Mouse (Mus musculus) right cerebral cortex, postnatal 4 days (tissue): ENCODE results near the gene Ptpn12.
"Not testable (repeated sequence)": the region's sequence is repeated elsewhere in the genome, so short reads cannot be mapped to it uniquely, and the experiment has no call there.

Experiments
- DNase-seq: peaks from one replicate; pipeline ENCODE4 v3.0.0-alpha.2; 2022

The Ptpn12 gene

GRCm38 (mm10) chr5:20950855-20951650 is 104.7 kb downstream of the Ptpn12 start:
- peak; percentile 62 for DNase-seq

GRCm38 (mm10) chr5:20950516-20950854 is 105.2 kb downstream of the Ptpn12 start:
- no peak for DNase-seq

- no peak for DNase-seq
Measured at GRCm38 (mm10) chr5:20950093-20950492, 105.6 kb downstream of the Ptpn12 start.

DNA sequence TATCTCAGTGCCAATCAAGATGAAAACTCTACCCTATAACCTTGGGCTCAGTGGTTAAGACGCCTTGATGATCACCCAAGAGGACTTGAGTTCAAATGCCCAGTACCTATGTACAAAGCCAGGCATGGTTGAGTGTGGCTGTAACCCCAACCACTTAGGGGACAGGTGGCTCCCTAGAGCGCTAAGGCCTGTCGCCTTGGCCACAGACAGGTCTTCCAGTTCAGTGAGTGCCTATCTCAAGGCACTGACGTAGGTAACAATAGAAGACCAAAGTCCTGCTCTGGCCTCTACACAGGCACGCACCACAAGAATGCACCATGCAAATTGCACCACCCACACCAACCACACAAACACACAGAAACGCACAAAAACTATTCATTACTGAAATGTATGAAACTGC is 108.8 kb downstream of the Ptpn12 start:
- DNase-seq = no peak

DNA sequence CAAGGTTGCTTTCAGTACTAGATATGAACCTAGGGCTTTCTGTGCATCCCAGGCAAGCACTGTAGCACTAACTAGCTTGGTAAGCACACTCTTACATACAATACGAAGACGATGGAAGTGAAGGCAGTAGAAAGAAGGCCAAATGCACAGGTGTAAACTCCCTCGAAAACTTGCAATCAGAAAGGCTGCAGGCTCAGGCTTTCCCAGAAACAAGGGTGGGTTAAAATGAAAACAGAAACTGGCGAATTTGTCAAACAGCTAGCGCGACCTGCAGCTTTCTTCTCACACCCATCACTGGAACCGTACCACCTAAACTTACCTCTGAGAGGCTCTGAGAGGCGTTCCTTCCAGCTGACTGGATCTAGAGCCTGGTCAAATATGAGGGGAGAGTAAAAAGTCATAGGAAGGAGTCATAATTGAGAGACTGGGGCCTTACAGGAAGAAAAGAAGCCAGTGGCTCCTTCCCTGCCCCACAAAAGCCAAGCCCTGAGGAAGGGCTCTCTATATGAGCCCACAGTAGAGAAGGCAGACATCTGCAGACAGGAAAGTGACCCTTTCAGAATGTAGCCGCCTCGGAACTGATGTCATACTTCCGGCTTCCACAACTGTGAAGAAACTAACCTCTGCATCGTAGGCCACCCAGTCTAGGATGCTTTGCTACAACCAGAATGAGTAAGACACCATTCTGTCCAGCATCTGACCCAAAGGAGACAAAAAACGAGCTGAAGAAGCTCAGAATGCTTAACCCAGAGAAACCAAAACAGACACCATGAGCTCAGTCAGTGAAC is 110.6 kb downstream of the Ptpn12 start:
- no peak for DNase-seq

DNA sequence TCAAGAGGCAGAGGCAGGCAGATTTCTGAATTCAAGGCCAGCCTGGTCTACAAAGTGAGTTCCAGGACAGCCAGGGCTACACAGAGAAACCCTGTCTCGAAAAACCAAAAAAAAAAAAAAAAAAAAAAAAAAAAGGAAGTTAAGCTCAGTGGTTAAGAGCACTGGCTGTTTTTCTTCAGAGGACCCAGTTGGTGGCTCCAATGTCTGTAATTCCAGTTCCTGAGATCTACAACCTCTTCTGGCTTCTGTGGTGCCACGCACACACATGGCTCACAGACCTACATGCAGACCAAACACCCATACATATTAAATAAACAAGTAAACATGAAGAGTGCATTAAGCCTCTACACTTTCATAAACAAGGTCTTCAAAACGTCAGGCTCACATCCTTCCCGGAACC is 111.9 kb downstream of the Ptpn12 start:
- DNase-seq = not testable (repeated sequence)

GRCm38 (mm10) chr5:20942523-20942922 is 113.2 kb downstream of the Ptpn12 start:
- DNase-seq = no peak

DNA sequence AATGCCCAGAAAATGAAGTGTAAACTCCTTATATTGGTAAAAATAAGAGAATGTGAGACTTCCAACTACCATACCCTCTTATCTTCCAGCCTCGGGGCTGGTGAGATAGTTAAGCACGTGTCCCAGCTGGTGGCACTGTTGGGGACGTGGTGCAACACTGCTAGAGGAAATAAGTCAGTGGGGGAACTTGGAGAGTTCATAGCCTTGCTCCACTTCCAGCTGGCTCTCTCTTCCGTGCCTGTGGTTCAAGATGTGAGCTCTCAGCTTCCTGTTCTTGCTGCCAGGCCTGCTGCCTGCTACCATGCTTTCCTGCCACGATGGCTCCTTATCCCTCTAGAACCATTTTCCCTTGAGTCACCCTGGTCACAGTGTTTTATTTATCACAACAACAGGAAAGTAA is 114.5 kb downstream of the Ptpn12 start:
- DNase-seq = no peak

GRCm38 (mm10) chr5:20940696-20941095 is 115.0 kb downstream of the Ptpn12 start:
- DNase-seq = no peak

DNA sequence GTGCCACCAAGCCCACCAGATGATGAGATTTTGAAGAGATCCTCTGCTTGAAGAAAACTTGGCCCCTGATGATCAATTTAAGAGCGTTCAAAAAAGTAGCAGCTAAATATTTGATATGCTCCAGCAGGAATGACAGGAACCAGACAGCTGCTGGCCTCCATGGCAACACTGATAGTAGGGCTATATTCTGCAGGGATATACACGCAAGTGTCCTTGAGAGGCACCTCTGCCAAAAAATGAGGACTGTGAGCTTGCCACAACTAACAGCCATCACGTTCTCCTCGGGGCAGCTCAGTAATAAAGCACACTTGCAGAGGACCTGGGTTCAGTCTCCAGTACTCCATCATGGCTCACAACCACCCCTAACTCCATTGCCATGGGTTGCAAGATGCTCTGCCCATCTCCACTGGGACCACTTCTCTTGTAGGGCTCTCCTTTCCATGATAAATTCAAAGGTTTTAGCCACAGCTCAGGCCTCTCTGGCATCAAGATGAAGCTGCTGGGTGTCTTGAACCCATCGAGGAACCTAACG is 115.6 kb downstream of the Ptpn12 start:
- no peak for DNase-seq

GRCm38 (mm10) chr5:20938523-20938922 is 117.2 kb downstream of the Ptpn12 start:
- no peak for DNase-seq
